Mouse (Mus musculus): ENCODE measurements at regions not wholly inside any gene's neighbourhood (a gene's known extent, or its start where the extent isn't known, plus 50 kb on each side); places are given as distances from the start of the nearest gene placed in this dataset.

DNA sequence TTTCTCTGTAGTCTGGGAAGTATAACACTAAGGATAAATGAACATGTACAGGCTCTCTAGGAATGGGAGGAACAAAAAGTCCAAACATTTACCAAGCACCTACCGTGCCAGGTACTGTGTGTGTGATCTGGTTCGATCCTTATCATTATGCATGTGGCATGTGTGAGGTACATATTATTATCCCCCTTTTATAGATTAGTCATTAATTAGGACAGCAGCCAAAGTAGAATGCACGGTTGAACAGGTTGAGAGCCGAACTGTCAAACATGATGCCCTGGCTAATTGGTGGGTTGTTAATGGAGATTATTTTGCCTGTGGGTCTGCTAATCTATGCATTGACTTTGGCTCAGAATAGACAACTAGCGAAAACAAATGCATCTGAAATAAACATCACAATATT lies 172.2 kb upstream of the Klhl29 start:
- no peak for DNase-seq

DNA sequence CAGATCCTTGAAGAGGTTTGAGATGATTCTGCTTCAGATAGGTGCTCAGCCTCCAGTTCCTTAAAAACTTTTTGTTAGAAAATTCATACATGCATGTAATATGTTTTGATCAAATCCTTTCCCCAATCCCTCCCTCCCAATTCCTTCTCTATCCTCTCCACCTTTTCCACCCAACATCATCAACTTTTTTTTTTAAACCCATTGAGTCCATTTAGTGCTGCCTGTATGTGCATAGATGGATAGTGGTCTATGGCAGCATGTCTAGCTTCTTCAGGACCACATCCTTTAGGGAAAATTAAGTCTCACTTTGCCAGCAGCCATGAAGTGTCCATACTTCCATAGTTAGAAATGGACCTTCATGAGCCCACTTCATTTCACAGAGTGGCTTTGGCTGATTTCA lies 167.2 kb upstream of the Klhl29 start:
- no peak for DNase-seq

- DNase-seq, result no peak
Measured at GRCm38 (mm10) chr12:5496299-5496698, 120.8 kb upstream of the Klhl29 start.

- peak; percentile 4 to 13 for DNase-seq
Measured at GRCm38 (mm10) chr12:5494657-5495512, 119.4 kb upstream of the Klhl29 start.

- peak; percentile 17 to 28 for DNase-seq
Measured at GRCm38 (mm10) chr12:5464250-5464899, 88.9 kb upstream of the Klhl29 start.

DNA sequence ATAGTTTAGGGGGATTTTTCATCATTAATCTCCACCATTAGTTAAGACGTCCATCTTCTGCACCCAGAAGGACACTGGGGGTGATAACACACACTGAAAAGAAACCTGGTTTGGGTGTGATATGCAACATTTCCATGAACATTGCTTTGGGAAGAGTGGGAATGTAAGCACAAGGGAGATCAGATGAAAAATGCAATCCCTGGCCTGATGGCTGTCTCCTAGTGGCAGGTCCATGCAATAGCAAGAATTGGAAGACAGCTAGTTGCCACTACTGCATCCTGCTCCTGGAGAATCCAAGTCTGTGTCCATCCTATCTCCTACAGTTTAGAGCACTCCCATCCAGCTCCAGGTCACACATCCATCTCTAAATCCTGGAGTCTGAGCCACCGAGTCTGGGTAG lies 77.7 kb upstream of the Klhl29 start:
- DNase-seq, result no peak

DNA sequence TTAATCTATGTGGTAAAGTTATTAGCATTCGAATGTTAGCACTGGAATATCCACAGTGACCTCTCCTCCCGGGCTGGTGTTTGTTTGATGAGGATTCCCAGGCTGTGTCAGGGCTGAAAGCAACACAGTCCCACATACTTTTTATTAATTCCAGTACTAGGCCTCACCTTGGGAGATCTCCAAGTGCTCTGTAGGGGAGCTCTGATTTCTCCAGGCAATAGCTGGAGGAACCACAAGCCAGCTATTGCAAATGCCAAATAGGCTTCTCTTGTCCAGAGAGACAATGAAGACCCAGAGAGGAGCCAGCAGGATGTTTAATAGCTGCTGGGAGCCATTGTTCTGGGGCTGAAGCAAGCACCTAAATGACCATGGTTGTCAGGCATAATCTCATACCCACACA lies 68.2 kb upstream of the Klhl29 start:
- DNase-seq, result no peak

DNA sequence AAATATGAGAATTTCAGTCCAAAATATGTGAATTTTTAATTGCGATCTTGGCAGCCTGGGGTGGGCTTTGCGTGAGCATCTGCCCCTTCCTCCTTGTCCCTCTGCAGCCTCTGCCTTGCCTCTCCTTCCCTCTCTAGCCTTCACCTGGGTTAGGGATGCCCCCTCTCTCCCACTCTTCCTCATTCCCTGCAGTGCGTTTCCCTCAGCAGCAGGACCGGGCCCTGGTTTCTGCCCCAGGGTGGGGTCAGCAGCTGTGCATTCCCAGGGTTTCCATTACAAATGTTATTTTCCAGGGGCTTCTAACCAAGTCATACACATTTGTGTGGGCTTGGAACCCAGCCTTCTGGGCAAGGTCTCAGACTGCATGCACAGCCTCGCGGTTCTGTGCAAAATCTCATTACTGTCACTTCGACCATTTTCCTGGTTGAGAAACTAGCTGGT lies 67.6 kb upstream of the Klhl29 start:
- DNase-seq, result no peak

- DNase-seq, result no peak
Measured at GRCm38 (mm10) chr12:5442679-5443078, 67.2 kb upstream of the Klhl29 start.

- DNase-seq, result no peak
Measured at GRCm38 (mm10) chr12:5440482-5440881, 65.0 kb upstream of the Klhl29 start.

DNA sequence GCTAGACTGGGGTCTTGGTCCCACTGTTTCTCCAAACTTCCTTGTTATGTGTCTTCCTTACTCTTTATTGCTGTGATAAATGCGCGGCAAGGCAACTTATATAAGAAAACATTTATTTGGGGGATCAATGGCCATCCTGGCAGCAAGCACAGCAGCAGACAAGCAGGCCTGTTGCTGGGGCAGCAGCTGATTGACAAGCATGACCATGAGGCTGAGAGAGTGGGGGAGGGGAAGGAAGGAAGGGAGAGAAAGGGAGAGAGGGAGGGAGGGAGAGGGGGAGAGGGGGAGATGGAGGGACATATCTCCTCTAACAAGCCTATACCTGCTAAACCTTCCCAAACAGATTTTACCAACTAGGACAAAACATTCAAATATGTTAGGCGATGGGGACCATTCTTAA lies 60.4 kb upstream of the Klhl29 start:
- DNase-seq, result no peak

- DNase-seq, result peak; percentile 16 to 21
Measured at GRCm38 (mm10) chr12:5434060-5434459, 58.6 kb upstream of the Klhl29 start.

DNA sequence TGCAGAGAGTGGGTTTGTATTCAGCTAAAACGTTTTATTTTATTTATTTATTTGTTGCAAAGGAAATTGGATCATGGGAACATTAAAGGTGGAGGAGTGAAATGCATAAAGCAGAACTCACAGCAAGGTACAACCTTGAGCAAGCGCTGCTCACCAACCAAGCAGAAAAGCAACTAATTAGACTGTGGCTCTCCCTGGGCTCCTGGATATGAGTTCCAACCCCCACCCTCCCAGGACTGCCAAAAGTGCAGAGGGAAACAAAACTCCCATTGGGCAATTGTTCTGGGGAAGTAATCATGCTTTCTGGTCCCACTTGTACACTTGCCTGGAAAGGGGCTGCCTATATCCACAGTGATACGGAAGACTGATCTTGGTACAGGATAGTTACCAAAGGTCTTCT lies 57.2 kb upstream of the Klhl29 start:
- peak in 1 of 2 experiments; percentile 14 for DNase-seq

DNA sequence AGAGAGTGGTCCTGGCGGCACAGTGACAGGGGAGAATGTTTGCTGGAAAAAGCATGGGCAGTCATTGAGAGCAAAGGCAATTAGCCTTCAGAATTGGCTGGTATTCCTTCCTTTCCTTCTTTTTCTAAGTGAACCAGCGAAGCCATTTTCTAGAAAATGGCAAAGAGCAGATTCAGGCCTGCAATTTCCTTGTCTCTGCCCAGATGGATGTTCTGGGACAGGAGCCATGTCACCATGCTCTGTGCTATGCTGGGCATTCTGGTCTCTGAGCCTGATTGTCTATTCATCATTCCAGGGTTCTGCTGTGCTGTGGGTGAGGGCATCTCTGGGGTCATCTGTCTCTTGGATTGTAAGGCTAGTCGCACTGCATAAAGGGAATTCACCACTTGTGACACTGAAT lies 53.3 kb upstream of the Klhl29 start:
- DNase-seq, result no peak

All from kidney, postnatal 4 days (tissue).